In the genomic region with DNA sequence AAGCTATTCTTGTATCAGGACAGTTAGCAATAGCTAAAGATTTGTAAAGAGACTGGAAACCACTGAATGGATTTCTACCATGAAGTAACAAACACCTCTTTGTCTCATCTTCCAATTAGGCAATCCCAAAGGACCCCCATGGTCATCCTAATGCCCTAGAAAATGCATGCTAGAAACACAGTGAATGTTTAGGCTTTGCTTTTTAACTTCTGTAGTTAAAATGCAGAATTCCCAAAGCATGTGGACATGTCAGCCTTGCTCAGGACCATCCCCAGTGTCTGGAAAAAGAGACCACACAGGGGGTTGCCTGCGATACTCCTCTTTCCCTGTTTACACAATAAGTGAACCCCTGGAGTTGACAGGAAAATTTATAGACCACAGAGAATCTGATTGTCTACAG, we compare ENCODE assay signal across 27 mouse cellular contexts.
A peak's percentile ranks its signal among the peaks of the same experiment; 100 is the strongest.
DNase-seq lines count a peak whose midpoint lies in the region; ATAC-seq lines count a peak whose summit lies in the region.
"Had no signal": no experiment of that assay in that cellular context is flagged by ENCODE, and none has a peak within 500 bp of the region (broad histone marks: within the 10 kb centered on the region; RNA-seq: fewer than 3 reads in every experiment).

No protein-coding gene starts in this region.

- 65% methylated on average over 1 of the region's 1 CpGs for WGBS in midbrain, embryonic 11.5 days
- 79% methylated on average over 1 of the region's 1 CpGs for WGBS in midbrain, embryonic 10.5 days

- no peak overlapping the region for H3K9ac ChIP-seq in midbrain, embryonic 11.5 days (ENCODE audit: low read length)
- H3K9ac ChIP-seq: forebrain, embryonic 13.5 days; heart, embryonic 13.5 days; hindbrain, embryonic 14.5 days had no signal

- no peaks in the 10 kb centered on the region for H3K4me1 ChIP-seq in midbrain, embryonic 11.5 days (ENCODE audit: control insufficient read depth, insufficient read depth, low read length)
- H3K4me1 ChIP-seq in midbrain, embryonic 10.5 days = no peaks in the 10 kb centered on the region
- H3K4me1 ChIP-seq: forebrain, embryonic 13.5 days had no signal

- no peak overlapping the region for H3K4me3 ChIP-seq in midbrain, embryonic 11.5 days (ENCODE audit: low read depth, low read length)
- H3K4me3 ChIP-seq in midbrain, embryonic 10.5 days = no peak overlapping the region
- H3K4me3 ChIP-seq: forebrain, embryonic 10.5 days; forebrain, embryonic 13.5 days; heart, adult 2 months; heart, embryonic 10.5 days; heart, embryonic 13.5 days; hindbrain, embryonic 10.5 days had no signal

- H3K4me2 ChIP-seq in midbrain, embryonic 11.5 days = no peak overlapping the region
- H3K4me2 ChIP-seq: forebrain, embryonic 13.5 days; heart, embryonic 13.5 days; hindbrain, embryonic 14.5 days had no signal

- no peaks in the 10 kb centered on the region for H3K9me3 ChIP-seq in midbrain, embryonic 11.5 days (ENCODE audit: control insufficient read depth, low read length)
- H3K9me3 ChIP-seq in midbrain, embryonic 10.5 days (replicated peaks) = no peaks in the 10 kb centered on the region
- H3K9me3 ChIP-seq: forebrain, embryonic 10.5 days; forebrain, embryonic 13.5 days; heart, embryonic 10.5 days; heart, embryonic 13.5 days; hindbrain, embryonic 10.5 days had no signal

- H3K36me3 ChIP-seq in midbrain, embryonic 11.5 days (ENCODE audit: control insufficient read depth, insufficient read depth, low read length) = no peaks in the 10 kb centered on the region
- H3K36me3 ChIP-seq in midbrain, embryonic 10.5 days = no peaks in the 10 kb centered on the region
- H3K36me3 ChIP-seq: forebrain, embryonic 10.5 days; heart, embryonic 10.5 days; heart, embryonic 13.5 days; hindbrain, embryonic 10.5 days had no signal

- peak; percentile 76 for DNase-seq in midbrain, embryonic 11.5 days (ENCODE audit: low spot score, missing footprints)
- no peak for DNase-seq in midbrain, embryonic 10.5 days (ENCODE audit: low spot score)
- peak; percentile 3 for DNase-seq in R1 (ENCODE audit: low read depth, low spot score)
- peak; percentile 15 for DNase-seq in embryo, embryonic 11 days
- peak; percentile 28 for DNase-seq in retina, embryonic 14.5 days (ENCODE audit: low spot score)
- DNase-seq in urinary bladder, postnatal 25 days (ENCODE audit: low spot score) = no peak
- no peak for DNase-seq in spleen, postnatal 36 days (ENCODE audit: low spot score in 2 of 2)
- DNase-seq in layer of hippocampus, postnatal 36 days = no peak
- DNase-seq: adrenal gland, adult 8-10 months; adrenal gland, postnatal 25 days; cerebellum, adult 11-12 months; cerebellum, adult 8-10 months; cerebellum, postnatal 10 days; cerebellum, postnatal 36 days; gastrocnemius, postnatal 10 days; gastrocnemius, postnatal 36 days; heart, adult 2 months had no signal

- ATAC-seq in midbrain, embryonic 11.5 days (ENCODE audit: low FRiP score) = no peak
- ATAC-seq: activated CD4-positive, CD25-positive, alpha-beta regulatory T cell, adult 4 months; forebrain, embryonic 13.5 days; forebrain, embryonic 16.5 days; hindbrain, postnatal 0 days; inflammation-experienced regulatory T-cells, adult 6 months had no signal

- H3K27ac ChIP-seq in midbrain, embryonic 11.5 days (ENCODE audit: low read depth, low read length) = no peak overlapping the region
- no peak overlapping the region for H3K27ac ChIP-seq in midbrain, embryonic 10.5 days (replicated peaks)
- H3K27ac ChIP-seq: forebrain, embryonic 10.5 days; forebrain, embryonic 13.5 days; heart, adult 2 months; heart, embryonic 10.5 days; heart, embryonic 13.5 days; hindbrain, embryonic 10.5 days; hindbrain, embryonic 14.5 days; hindbrain, postnatal 0 days had no signal

- no peaks in the 10 kb centered on the region for H3K27me3 ChIP-seq in midbrain, embryonic 11.5 days (ENCODE audit: control insufficient read depth, insufficient read depth, low read length)
- no peaks in the 10 kb centered on the region for H3K27me3 ChIP-seq in midbrain, embryonic 10.5 days (ENCODE audit: low read depth, poor library complexity, severe bottlenecking)
- H3K27me3 ChIP-seq: forebrain, embryonic 13.5 days; heart, embryonic 13.5 days had no signal

Comparison
In these comparisons a context has a peak if more than half of its experiments do, and no peak if none do; other contexts are left out.
1. DNase-seq: peak in midbrain, embryonic 11.5 days (single experiment), R1 (single experiment), embryo, embryonic 11 days (single experiment) and retina, embryonic 14.5 days (single experiment); none in midbrain, embryonic 10.5 days (single experiment), urinary bladder, postnatal 25 days (single experiment), spleen, postnatal 36 days (0 of 2) and layer of hippocampus, postnatal 36 days (0 of 2).